Mouse (Mus musculus) lung, postnatal 0 days (tissue): ENCODE data around the gene Nr2f2.
A peak's percentile ranks its signal among the peaks of the same experiment; 100 is the strongest.

Experiments
- CTCF ChIP-seq: IDR thresholded peaks from 2 replicates; pipeline ENCODE4 v1.5.1; 2016; ENCODE audit warnings: antibody characterized with exemption, mild to moderate bottlenecking
- EP300 ChIP-seq: IDR thresholded peaks from 2 replicates; pipeline ENCODE4 v1.6.1; 2016; ENCODE audit warnings: antibody characterized with exemption, mild to moderate bottlenecking, control low read depth

GRCm38 (mm10) chr7:70351981-70352560, 14.5 kb downstream of the Nr2f2 start:
- TF ChIP-seq CTCF (no peak), EP300 (0 out of 2 replicates have a peak, but pooled peaks have one; percentile 4)
